Mouse (Mus musculus): ENCODE data around the gene Ptpdc1.

Ptpdc1 gene

GRCm38 (mm10) chr13:48545476-48546281, 79.8 kb downstream of the Ptpdc1 start:
- DNase-seq, result peak; percentile 98

DNA sequence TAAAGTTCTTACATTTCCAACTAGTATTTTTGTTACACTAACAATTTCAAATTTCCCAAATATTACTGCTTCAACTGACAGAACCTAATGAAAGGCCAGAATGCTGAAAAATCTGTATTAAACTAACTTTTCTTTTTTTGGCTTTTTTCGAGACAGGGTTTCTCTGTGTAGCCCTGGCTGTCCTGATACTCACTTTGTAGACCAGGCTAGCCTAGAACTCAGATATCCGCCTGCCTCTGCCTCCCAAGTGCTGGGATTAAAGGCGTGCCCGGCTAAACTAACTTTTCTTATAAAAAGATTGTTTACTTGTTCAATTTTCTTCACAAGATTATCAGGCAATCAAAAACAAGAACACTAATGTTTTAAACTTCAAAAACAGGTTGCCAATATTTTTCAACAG, 80.6 kb downstream of the Ptpdc1 start:
- no peak for DNase-seq

GRCm38 (mm10) chr13:48544391-48544790, 81.1 kb downstream of the Ptpdc1 start:
- no peak for DNase-seq

DNA sequence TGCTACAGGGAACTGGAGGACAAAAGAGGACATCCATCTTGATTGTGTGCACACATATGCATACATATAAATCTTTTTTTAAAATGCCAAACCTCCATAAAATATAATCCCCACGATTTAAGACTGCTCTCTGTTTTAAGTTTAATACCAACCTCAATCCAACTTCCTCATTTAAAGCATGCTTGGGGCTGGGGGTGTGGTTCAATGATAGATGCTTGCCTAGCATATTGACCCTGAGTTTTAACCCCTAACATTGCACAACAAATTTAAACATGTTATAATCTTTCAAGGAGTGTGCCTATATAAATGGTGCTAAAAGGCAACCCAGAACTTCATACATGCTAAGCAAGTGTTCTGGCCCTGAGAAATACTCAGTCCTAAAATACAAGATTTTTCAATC, 85.0 kb downstream of the Ptpdc1 start:
- no peak for DNase-seq

- no peak for DNase-seq
Measured at GRCm38 (mm10) chr13:48533441-48533840, 92.0 kb downstream of the Ptpdc1 start.

GRCm38 (mm10) chr13:48531448-48531847, 94.0 kb downstream of the Ptpdc1 start:
- no peak for DNase-seq

- peak; percentile 49 for DNase-seq
Measured at GRCm38 (mm10) chr13:48530685-48531084, 94.8 kb downstream of the Ptpdc1 start.

- no peak for DNase-seq
Measured at GRCm38 (mm10) chr13:48529028-48529427, 96.4 kb downstream of the Ptpdc1 start.

DNA sequence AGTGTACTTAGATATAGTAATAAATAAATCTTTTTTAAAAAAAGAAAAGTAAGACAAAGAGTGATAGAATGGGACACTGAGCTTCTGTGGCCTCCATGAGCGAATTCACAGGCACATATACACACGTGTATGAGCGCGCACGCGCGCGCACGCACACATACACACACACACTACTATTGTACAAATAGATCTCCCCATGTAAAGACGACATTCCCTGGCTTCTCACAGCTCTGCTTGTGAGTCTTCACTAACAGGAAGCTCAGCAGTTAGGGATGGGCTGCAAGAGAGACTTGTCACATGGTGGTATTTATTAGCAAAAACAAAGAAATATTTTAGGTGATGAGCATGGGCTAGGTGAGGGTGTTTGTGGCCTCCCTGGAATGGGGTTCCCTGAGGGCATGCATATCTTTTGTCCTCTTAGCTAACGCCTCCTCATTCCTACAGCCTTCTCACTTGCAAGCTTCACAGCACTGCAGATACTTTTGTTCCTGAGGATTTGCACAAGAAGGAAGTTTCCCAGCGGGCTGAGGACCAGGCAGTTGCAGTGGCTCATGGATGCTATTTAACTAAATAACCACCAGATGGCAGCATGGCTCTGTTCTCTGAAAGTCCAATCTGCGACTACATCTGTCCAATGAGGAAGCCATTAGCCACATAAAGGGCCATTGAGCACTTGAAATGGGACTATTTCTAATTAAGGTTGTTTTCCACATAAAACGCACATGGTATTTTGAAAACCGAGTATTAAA, 97.2 kb downstream of the Ptpdc1 start:
- peak; percentile 83 for DNase-seq
